Mouse (Mus musculus): Measurements from ENCODE around the gene Slu7. TPM values are rescaled to one million over a fixed set of nuclear protein-coding genes. Genes with fewer than 3 reads are reported as not detected.

Gene Slu7
- polyA plus RNA-seq, 1 experiment from 2014 or later = 58.0 TPM

DNA sequence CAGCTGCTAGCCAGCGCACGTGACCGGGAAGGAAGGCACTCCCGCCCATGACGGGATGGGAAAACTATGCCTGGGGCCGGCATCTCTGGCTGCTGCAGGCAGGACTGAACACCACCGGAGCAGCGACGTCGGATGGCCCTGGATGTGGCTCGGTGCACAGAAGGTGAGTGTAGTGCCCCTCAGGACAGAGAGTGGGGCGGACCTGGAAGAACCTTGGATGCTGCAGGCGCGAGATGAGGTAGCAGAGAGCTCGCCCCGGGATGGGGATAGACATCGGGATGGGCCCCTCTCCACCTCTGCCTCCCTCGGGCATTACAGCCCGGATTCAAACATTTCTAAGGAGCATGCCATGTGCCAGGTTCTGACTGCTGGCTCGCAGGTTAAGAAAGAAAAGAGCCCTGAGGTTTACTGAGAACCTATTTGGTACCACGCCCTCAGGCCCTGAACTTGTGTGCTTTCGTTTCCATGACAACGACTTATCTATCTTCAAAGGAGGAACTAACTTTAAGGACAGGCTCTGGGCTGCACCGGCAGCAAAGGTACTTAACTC is 40.8 kb downstream of the Slu7 start, which contains the start of gene C1qtnf2:
Gene C1qtnf2, plus strand, starts transcription at position 52 of the 550 bp plus-strand sequence.
- no peak within 1 kb of the TSS for H3K27ac ChIP-seq
- 3% methylated on average over 24 of the region's 24 CpGs for WGBS
- H3K9me3 ChIP-seq = no peaks in the 10 kb centered on the region
- peak within 1 kb of the TSS; percentile 75 for H3K4me2 ChIP-seq
- H3K4me3 ChIP-seq = peak within 1 kb of the TSS; percentile 33
- ATAC-seq (ENCODE audit: borderline replicate concordance, extremely low read depth, low FRiP score, low TSS enrichment) = peak; percentile 59; the same call in 1 of the 2 replicates
- H3K9ac ChIP-seq = peak within 1 kb of the TSS; percentile 20; the same call in 1 of the 2 replicates
- H3K4me1 ChIP-seq = peaks cover 17% of the 10 kb centered on the region
- no peaks in the 10 kb centered on the region for H3K27me3 ChIP-seq
- H3K36me3 ChIP-seq = no peaks in the 10 kb centered on the region

DNA sequence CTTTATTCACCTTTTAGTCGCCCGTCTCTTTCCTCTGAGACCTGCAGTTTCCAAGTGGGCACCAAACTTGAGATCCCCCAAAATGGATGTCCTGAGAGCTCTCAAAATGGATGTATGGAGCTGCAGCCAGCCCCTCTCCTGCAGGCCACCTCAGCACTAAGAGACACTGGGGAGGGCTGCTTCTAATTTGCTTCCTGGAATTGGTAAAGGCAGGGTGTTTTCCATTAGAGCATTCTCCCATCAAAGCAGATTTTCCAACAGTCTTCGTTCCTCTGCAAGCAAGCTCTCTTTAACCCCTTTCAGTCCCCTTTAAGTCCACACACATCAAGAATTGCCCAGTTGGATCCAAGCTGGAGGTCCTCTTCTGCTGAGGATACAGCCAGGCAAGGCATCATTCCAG is 45.8 kb downstream of the Slu7 start:
- peaks cover 43% of the 10 kb centered on the region for H3K4me1 ChIP-seq
- 88% methylated on average over 3 of the region's 3 CpGs for WGBS
- no peak for ATAC-seq (ENCODE audit: borderline replicate concordance, extremely low read depth, low FRiP score, low TSS enrichment)
- H3K4me2 ChIP-seq = no peak overlapping the region
- no peak overlapping the region for H3K27ac ChIP-seq
- H3K9me3 ChIP-seq = no peaks in the 10 kb centered on the region
- H3K4me3 ChIP-seq = no peak overlapping the region
- H3K36me3 ChIP-seq = no peaks in the 10 kb centered on the region
- no peak overlapping the region for H3K9ac ChIP-seq
- no peaks in the 10 kb centered on the region for H3K27me3 ChIP-seq

DNA sequence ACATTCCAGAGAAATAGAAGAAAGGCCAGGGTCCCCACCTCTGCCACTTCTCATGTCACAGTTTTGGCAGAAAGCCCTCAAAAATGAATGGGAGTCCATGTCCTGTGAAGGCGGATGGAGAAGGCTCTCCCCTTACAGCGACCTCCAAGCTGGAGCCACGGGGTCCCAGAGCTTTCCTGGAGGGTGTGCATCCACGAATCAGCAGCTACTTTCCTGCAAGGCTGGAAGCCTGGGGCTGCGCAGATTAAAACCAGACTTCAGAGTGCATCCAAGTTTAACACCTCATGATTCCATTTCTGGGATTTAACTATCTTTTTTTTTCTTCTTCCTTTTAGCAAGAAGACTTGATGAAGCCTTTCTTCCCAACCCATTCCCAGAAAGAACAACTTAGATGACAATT is 47.0 kb downstream of the Slu7 start:
- no peak for ATAC-seq (ENCODE audit: borderline replicate concordance, extremely low read depth, low FRiP score, low TSS enrichment)
- WGBS = 14% methylated on average over 5 of the region's 5 CpGs
- Histone ChIP-seq H3K36me3 (no peaks in the 10 kb centered on the region), H3K27ac (no peak overlapping the region), H3K4me1 (peaks cover 50% of the 10 kb centered on the region), H3K9me3 (no peaks in the 10 kb centered on the region), H3K9ac (no peak overlapping the region), H3K4me2 (no peak overlapping the region), H3K4me3 (no peak overlapping the region), H3K27me3 (no peaks in the 10 kb centered on the region)

DNA sequence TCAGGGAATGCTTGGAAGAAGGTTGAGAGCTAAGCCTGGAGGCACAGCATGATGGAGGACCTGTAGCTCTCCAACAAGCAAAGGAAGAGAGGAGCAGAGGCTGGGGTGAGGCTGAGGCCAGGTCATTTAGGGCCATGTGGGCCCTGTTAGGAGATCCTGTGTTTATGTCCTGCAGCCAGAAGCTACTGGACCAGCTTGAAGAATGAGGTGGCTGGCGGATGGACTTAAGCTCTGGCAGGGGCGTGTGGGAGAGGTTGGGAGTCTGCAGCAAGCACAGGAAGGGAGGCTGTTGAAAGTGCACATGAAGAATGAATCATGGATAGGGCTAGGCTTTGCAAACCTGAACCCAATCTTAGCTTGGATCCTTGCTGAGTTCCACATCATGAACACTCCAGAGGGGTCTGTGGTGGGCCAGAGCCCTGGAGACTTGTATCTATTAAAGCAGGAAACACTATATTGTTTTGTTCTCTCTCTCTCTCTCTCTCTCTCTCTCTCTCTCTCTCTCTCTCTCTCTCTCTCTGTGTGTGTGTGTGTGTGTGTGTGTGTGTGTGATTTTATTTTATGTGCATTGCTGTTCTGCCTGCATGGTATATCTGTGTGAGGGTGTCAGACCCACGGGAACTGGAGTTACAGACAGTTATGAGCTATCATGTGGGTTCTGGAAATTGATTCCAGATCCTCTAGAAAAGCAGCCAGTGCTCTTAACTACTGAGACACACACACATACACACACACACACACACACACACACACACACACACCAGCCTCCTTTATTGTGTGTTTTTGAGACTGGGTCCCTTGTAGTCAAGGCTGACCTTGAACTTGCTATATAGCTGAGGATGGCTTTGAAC is 48.4 kb downstream of the Slu7 start:
- Histone ChIP-seq H3K27me3 (no peaks in the 10 kb centered on the region), H3K36me3 (no peaks in the 10 kb centered on the region), H3K4me2 (no peak overlapping the region), H3K27ac (0 out of 2 replicates have a peak overlapping the region, but pooled peaks have one; percentile 21), H3K4me1 (peaks cover 50% of the 10 kb centered on the region), H3K9me3 (no peaks in the 10 kb centered on the region), H3K4me3 (no peak overlapping the region), H3K9ac (no peak overlapping the region)
- ATAC-seq (ENCODE audit: borderline replicate concordance, extremely low read depth, low FRiP score, low TSS enrichment) = peak; percentile 68; the same call in 1 of the 2 replicates
- 20% methylated on average over 3 of the region's 3 CpGs for WGBS

DNA sequence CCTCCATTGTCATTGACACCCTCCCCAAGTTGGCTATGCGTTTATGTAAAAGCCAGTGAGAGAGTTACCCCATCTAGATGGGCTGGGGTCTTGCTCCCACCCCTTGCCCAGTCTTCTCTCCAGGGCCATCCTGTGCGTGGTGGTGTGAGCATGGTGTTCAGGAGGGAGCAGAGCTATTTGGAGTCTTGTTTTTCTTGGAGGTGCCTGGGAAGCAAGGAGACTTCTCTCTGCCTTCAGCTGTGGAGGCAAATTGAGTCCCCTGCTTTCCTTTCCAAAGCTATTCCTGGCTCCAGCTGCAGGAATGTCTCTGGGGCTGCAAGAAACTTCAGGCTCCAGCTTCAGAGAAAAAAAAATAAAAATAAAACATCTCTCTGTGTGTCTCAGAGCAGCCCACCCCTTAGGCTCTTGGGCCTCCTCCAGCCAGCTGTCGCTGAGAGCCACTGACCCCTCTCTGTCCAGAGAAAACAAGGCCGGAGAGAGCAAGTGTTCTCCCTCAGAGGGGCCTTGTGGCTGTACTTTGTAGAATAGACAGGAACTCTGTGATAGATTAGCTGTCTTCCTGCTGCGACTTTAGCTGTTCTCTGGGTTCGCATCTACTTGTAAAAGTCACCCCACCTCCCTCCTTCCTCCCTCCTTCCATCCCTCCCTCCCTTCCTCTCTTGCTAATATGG is 49.7 kb downstream of the Slu7 start:
- Histone ChIP-seq H3K9me3 (no peaks in the 10 kb centered on the region), H3K27me3 (no peaks in the 10 kb centered on the region), H3K9ac (no peak overlapping the region), H3K36me3 (no peaks in the 10 kb centered on the region), H3K4me3 (no peak overlapping the region), H3K27ac (peak overlapping the region; percentile 62), H3K4me1 (peaks cover 50% of the 10 kb centered on the region), H3K4me2 (no peak overlapping the region)
- 18% methylated on average over 6 of the region's 6 CpGs for WGBS
- peak; percentile 77; the same call in 1 of the 2 replicates for ATAC-seq (ENCODE audit: borderline replicate concordance, extremely low read depth, low FRiP score, low TSS enrichment)

DNA sequence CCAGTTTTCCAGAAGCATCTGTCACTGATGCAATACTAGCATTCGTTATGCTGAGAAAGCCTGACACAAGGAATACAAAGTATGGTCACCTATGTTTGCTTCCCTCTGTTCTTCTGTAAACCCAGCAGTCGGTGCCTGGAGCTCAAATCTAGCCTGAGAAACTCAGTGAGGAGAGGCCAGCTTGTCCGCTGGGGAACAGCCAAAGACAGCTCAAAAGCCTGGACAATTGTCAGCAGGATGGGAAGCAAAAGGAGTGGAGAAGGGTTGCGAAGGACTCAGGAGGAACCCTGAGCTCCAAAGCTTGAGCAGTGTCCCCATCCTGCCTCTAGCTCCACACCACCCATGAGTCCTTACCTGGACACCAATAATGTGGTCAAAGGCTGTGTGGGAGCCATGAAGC is 50.5 kb downstream of the Slu7 start:
- no peaks in the 10 kb centered on the region for H3K36me3 ChIP-seq
- H3K9ac ChIP-seq = no peak overlapping the region
- no peaks in the 10 kb centered on the region for H3K27me3 ChIP-seq
- ATAC-seq (ENCODE audit: borderline replicate concordance, extremely low read depth, low FRiP score, low TSS enrichment) = no peak
- peaks cover 50% of the 10 kb centered on the region for H3K4me1 ChIP-seq
- H3K9me3 ChIP-seq = no peaks in the 10 kb centered on the region
- no peak overlapping the region for H3K4me3 ChIP-seq
- 54% methylated on average over 4 of the region's 4 CpGs for WGBS
- H3K4me2 ChIP-seq = no peak overlapping the region
- peak overlapping the region; percentile 62; the same call in 1 of the 2 replicates for H3K27ac ChIP-seq

DNA sequence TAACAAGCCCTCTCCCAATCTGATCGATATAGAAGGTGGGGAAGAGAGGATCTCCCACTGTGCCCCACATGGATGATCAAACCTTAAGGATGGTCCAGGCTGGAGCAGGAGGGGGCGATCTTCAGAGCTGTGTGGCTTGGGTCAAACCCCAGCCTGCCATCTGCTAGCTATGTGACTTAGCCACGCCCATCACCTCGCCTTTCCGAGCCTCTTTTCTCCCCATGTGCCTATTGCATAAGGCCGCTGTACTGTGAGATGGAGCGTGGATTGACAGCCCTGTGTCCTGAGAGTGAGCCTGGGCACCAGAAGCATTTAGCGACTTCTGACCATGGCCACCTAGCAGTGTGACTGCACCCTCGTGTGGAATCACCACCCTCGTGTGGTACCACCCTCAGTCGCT is 51.1 kb downstream of the Slu7 start:
- no peak for ATAC-seq (ENCODE audit: borderline replicate concordance, extremely low read depth, low FRiP score, low TSS enrichment)
- no peak overlapping the region for H3K4me3 ChIP-seq
- H3K27me3 ChIP-seq = no peaks in the 10 kb centered on the region
- H3K4me2 ChIP-seq = no peak overlapping the region
- no peak overlapping the region for H3K9ac ChIP-seq
- no peak overlapping the region for H3K27ac ChIP-seq
- 40% methylated on average over 11 of the region's 11 CpGs for WGBS
- peaks cover 50% of the 10 kb centered on the region for H3K4me1 ChIP-seq
- H3K9me3 ChIP-seq = no peaks in the 10 kb centered on the region
- no peaks in the 10 kb centered on the region for H3K36me3 ChIP-seq

DNA sequence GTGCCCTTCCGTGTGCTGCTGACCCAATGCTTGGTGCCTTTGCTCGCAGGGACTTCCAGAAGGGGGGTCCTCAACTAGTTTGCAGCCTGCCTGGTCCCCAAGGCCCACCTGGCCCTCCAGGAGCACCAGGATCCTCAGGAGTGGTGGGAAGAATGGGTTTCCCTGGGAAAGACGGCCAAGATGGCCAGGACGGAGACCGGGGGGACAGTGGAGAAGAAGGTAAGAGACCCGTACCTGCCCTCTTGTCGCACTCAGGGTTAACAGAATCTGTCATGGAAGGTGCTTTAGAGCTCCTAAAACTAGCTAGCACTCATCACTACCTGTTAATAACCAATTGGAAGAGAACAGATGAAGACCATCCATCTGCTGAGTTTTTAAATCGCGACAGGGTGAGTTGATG is 52.3 kb downstream of the Slu7 start:
- H3K4me1 ChIP-seq = peaks cover 41% of the 10 kb centered on the region
- H3K27me3 ChIP-seq = no peaks in the 10 kb centered on the region; the same call in 1 of the 2 replicates
- H3K9ac ChIP-seq = no peak overlapping the region
- no peak for ATAC-seq (ENCODE audit: borderline replicate concordance, extremely low read depth, low FRiP score, low TSS enrichment)
- H3K4me2 ChIP-seq = no peak overlapping the region
- H3K9me3 ChIP-seq = no peaks in the 10 kb centered on the region
- no peaks in the 10 kb centered on the region for H3K36me3 ChIP-seq
- no peak overlapping the region for H3K4me3 ChIP-seq
- no peak overlapping the region for H3K27ac ChIP-seq
- WGBS = 80% methylated on average over 9 of the region's 9 CpGs

DNA sequence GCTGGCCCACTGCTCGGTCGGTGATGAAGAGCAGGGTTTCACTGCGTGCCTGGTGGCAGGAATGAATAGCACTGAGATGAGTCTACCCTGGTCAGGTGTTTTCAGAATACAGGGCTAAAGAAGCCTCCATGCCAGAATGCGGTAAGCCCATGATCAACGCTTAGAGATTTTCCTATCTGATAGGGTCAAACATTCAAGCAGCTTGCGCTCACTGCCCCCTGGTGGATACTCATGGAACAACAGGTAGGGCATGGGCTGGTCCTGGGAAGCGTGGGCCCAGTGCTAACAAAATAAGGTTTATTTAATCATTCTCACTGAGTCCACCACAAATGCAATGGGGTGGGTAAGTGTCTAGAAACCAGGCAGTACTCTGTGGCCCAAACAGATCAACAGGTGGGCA is 59.1 kb downstream of the Slu7 start:
- H3K9ac ChIP-seq = no peak overlapping the region
- H3K36me3 ChIP-seq = no peaks in the 10 kb centered on the region
- no peak overlapping the region for H3K4me3 ChIP-seq
- no peaks in the 10 kb centered on the region; the same call in 1 of the 2 replicates for H3K27me3 ChIP-seq
- H3K9me3 ChIP-seq = no peaks in the 10 kb centered on the region
- no peak overlapping the region for H3K4me2 ChIP-seq
- H3K4me1 ChIP-seq = 0 out of 2 replicates have a peak, but pooled peaks cover 11% of the 10 kb centered on the region
- WGBS = 27% methylated on average over 7 of the region's 7 CpGs
- ATAC-seq (ENCODE audit: borderline replicate concordance, extremely low read depth, low FRiP score, low TSS enrichment) = peak; percentile 31; the same call in 1 of the 2 replicates
- H3K27ac ChIP-seq = no peak overlapping the region

DNA sequence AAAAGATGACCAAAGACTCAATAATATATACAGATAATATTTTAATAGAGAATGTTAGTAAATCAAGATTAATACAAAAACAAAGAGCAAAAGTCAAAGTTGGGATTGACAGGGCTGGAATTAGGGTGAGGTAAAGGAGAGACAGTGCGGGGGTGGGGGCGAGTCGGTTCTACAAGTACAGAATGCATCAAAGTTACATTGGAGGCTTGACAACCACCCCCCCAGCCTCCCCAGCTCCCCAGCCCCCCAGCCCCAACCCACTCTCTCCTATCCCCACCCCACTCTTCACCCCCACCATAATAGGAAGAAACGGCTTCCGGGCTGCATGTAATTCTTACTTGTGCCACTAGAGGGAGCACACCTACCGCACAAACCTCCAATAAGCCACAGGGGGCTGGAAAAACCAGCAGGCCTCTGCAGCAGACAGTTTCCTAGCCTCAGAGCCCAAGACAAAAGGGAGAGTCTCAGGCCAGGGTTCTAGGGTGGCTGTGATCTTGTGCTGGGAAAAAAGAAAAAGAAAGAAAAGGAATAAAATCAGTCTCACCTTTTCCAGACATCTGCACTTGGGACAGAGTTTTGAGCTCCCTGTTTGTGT is 60.4 kb downstream of the Slu7 start:
- 19% methylated on average over 6 of the region's 6 CpGs for WGBS
- Histone ChIP-seq H3K4me2 (no peak overlapping the region), H3K4me1 (0 out of 2 replicates have a peak, but pooled peaks cover 11% of the 10 kb centered on the region), H3K27me3 (no peaks in the 10 kb centered on the region; the same call in 1 of the 2 replicates), H3K27ac (no peak overlapping the region), H3K9ac (no peak overlapping the region), H3K9me3 (no peaks in the 10 kb centered on the region), H3K4me3 (no peak overlapping the region), H3K36me3 (no peaks in the 10 kb centered on the region)
- ATAC-seq (ENCODE audit: borderline replicate concordance, extremely low read depth, low FRiP score, low TSS enrichment) = peak; percentile 41

DNA sequence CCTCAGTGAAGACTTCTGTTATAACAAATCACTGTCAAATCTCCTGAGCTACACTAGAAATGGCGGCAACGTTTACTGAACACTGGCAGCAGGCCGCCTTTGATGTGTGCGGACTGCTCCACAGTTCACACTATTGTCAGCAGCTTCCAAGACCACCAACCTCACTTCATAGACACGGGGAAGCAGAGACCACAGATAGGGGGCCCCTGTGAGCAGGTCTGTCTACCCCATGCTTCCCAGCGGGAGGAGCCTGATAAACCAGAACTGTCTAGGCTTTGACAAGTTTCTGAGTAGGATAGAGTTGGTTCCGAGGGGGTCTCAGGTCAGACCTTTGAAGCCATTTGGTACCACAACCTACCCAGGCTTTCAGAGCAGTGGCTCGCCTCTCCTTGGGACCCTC is 61.5 kb downstream of the Slu7 start:
- ATAC-seq (ENCODE audit: borderline replicate concordance, extremely low read depth, low FRiP score, low TSS enrichment) = no peak
- 46% methylated on average over 8 of the region's 8 CpGs for WGBS
- H3K4me3 ChIP-seq = no peak overlapping the region
- H3K27ac ChIP-seq = no peak overlapping the region
- H3K9me3 ChIP-seq = no peaks in the 10 kb centered on the region
- no peaks in the 10 kb centered on the region for H3K36me3 ChIP-seq
- 0 out of 2 replicates have a peak, but pooled peaks cover 11% of the 10 kb centered on the region for H3K4me1 ChIP-seq
- H3K4me2 ChIP-seq = no peak overlapping the region
- no peak overlapping the region for H3K9ac ChIP-seq
- H3K27me3 ChIP-seq = no peaks in the 10 kb centered on the region; the same call in 1 of the 2 replicates

Data from lung, embryonic 15.5 days (tissue).